Mouse (Mus musculus) liver, embryonic 16.5 days (tissue): ENCODE measurements at regions not wholly inside any gene's neighbourhood (a gene's known extent, or its start where the extent isn't known, plus 50 kb on each side); places are given as distances from the start of the nearest gene placed in this dataset.

ENCODE experiments used
- ATAC-seq: fragments of 200-750 bp; cut with Nextera tagmentation; 2 replicates; pipeline ENCODE4 v1.8.0; 2017; ENCODE audit warnings: low read depth, mild to moderate bottlenecking, moderate number of reproducible peaks, moderate library complexity
- H3K27ac ChIP-seq: fragments of 300-500 bp; sonication (generic); 2 replicates; pipeline ENCODE4 v1.5.1; 2014; ENCODE audit warnings: mild to moderate bottlenecking, low read length
- H3K27me3 ChIP-seq: fragments of 300-500 bp; sonication (generic); 2 replicates; pipeline ENCODE4 v1.6.1; 2014; ENCODE audit warnings: low read depth, low read length, mixed read lengths; ENCODE audit not compliant: control insufficient read depth, insufficient read depth
- H3K36me3 ChIP-seq: fragments of 300-500 bp; sonication (generic); 2 replicates; pipeline ENCODE4 v1.6.1; 2014; ENCODE audit warnings: mild to moderate bottlenecking; ENCODE audit not compliant: control insufficient read depth, insufficient read depth
- H3K4me1 ChIP-seq: fragments of 300-500 bp; sonication (generic); 2 replicates; pipeline ENCODE4 v1.6.1; 2014; ENCODE audit warnings: low read depth, low read length, mixed read lengths; ENCODE audit not compliant: control insufficient read depth
- H3K4me2 ChIP-seq: fragments of 300-500 bp; sonication (generic); 2 replicates; pipeline ENCODE4 v1.6.1; 2014; ENCODE audit warnings: low read depth, low read length, mixed read lengths
- H3K4me3 ChIP-seq: fragments of 300-500 bp; sonication (generic); 2 replicates; pipeline ENCODE4 v1.5.1; 2014; ENCODE audit warnings: low read depth, mild to moderate bottlenecking, low read length
- H3K9ac ChIP-seq: fragments of 300-500 bp; sonication (generic); 2 replicates; pipeline ENCODE4 v1.6.1; 2014; ENCODE audit warnings: low read depth, low read length
- H3K9me3 ChIP-seq: fragments of 300-500 bp; sonication (generic); replicated peaks from 2 replicates; pipeline ENCODE4 v1.6.1; 2016; ENCODE audit warnings: low read length; ENCODE audit not compliant: control insufficient read depth
- WGBS: fragments of 180-500 bp; shearing (Covaris S2); extraction: QIAGEN DNeasy Blood & Tissue Kit; methylation state at CpG from one replicate; pipeline ENCODE4 v1.1.7; 2014; ENCODE audit not compliant: insufficient replicate concordance; 5-methylcytosine and 5-hydroxymethylcytosine counted together

DNA sequence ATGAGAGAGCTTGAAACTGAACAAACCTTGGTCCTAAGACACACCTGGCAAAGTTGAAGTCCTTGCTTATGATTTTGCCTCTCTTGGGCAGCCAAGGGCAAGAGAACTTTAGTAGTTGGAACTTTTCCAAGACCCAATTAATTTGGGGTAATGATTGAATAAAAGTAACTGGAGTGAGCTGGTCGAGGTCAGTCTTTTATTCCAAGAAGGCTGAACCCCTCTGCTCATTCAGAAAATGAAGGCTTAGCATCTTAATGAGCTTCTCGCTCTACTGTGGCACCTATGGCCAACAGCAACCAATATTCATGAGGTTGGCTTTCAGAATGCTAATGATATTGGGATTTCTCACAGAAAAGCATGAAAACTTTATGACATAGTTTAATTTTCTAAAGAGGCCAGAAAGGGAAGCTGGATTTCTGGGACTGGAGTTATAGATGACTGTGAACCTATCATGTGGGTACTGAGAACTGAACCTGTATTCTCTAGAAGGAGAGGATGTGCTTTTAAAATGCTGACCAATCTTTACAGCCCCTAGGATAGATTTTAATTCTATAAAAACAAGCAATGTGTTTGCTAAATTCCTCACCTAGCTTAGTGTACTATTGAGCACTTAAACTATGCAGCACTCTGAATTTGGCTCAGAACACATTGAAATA is 176.5 kb upstream of the Htr2a start:
- no peak overlapping the region for H3K9ac ChIP-seq
- H3K9me3 ChIP-seq = no peaks in the 10 kb centered on the region
- H3K4me2 ChIP-seq = no peak overlapping the region
- H3K4me1 ChIP-seq = no peaks in the 10 kb centered on the region
- no peak overlapping the region for H3K27ac ChIP-seq
- ATAC-seq = no peak
- no peak overlapping the region for H3K4me3 ChIP-seq
- 45% methylated on average over 2 of the region's 2 CpGs for WGBS
- H3K27me3 ChIP-seq = no peaks in the 10 kb centered on the region
- no peaks in the 10 kb centered on the region for H3K36me3 ChIP-seq

DNA sequence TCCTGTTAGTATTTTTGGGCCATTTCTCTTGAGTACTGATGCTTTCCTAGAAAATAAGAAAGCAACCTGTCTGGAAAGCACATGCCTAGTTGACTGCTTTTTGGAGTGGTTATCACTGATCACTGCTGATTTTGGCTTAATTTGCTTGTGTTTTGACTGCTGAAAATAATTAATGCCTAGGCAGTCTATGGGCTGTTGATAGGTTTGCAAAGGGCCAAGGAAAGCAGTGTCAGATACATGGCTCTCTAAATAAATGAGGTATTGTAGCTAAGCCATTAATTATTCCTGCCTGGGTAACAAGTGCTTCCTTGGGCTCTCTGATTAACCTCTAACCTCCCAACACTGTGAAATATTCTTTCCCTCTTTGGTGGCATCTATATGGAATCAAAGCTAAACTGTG is 145.1 kb upstream of the Htr2a start:
- H3K9ac ChIP-seq = no peak overlapping the region
- H3K4me1 ChIP-seq = no peaks in the 10 kb centered on the region
- ATAC-seq = no peak
- no peak overlapping the region for H3K4me3 ChIP-seq
- no peaks in the 10 kb centered on the region for H3K36me3 ChIP-seq
- no peaks in the 10 kb centered on the region for H3K27me3 ChIP-seq
- no peak overlapping the region for H3K4me2 ChIP-seq
- no peaks in the 10 kb centered on the region for H3K9me3 ChIP-seq
- no peak overlapping the region for H3K27ac ChIP-seq

DNA sequence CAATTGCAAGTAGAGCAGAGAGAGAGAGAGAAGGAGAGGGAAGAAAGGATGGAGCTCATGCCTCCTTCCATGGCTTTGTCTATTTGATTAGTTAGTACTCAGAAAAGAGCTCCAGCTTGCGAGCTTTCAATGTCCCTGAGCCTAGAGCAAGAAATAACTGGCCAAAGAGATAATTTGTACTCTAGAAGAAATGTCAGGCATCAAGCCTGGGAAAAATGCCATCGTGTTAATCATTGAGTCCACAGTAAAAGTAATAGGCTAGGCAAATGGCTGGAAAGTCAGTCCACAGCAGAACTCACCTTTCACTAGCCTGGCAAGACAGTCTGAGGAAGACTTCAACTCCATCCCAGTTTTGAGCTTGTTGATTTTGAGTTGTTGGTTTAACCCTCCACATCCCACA is 129.1 kb upstream of the Htr2a start:
- H3K36me3 ChIP-seq = no peaks in the 10 kb centered on the region
- H3K27me3 ChIP-seq = no peaks in the 10 kb centered on the region
- 57% methylated on average over 2 of the region's 2 CpGs for WGBS
- no peak overlapping the region for H3K9ac ChIP-seq
- H3K4me3 ChIP-seq = no peak overlapping the region
- H3K4me2 ChIP-seq = no peak overlapping the region
- no peak for ATAC-seq
- H3K9me3 ChIP-seq = no peaks in the 10 kb centered on the region
- H3K27ac ChIP-seq = no peak overlapping the region
- H3K4me1 ChIP-seq = no peaks in the 10 kb centered on the region

DNA sequence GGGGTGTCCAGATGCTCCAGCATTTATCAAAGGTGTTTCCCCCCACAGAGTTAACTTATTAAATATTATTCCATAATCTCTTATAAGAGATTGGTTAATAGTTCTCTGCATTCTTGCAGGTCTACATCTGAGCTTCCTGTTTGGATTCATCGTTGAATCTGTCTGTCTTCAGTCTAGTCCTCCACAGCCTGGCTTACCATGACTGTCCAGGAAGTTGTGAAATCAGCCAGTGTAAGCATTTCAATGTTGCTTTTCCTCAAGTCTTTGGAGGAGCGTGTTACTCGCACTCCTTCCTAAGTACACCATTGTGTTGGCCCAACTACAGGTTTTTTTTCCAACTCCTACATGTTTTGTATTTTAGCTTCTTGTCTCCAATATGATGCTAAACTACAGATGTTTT is 124.2 kb upstream of the Htr2a start:
- Histone ChIP-seq H3K27me3 (no peaks in the 10 kb centered on the region), H3K4me3 (no peak overlapping the region), H3K9me3 (no peaks in the 10 kb centered on the region), H3K36me3 (no peaks in the 10 kb centered on the region), H3K4me1 (no peaks in the 10 kb centered on the region), H3K4me2 (no peak overlapping the region), H3K27ac (no peak overlapping the region), H3K9ac (no peak overlapping the region)
- 31% methylated on average over 3 of the region's 3 CpGs for WGBS
- no peak for ATAC-seq

- Histone ChIP-seq H3K27me3 (no peaks in the 10 kb centered on the region), H3K4me1 (no peaks in the 10 kb centered on the region), H3K9me3 (no peaks in the 10 kb centered on the region), H3K9ac (no peak overlapping the region), H3K4me3 (no peak overlapping the region), H3K27ac (no peak overlapping the region), H3K4me2 (no peak overlapping the region), H3K36me3 (no peaks in the 10 kb centered on the region)
- 54% methylated on average over 6 of the region's 6 CpGs for WGBS
- no peak for ATAC-seq
Measured at GRCm38 (mm10) chr14:74519531-74519930, 121.1 kb upstream of the Htr2a start.

DNA sequence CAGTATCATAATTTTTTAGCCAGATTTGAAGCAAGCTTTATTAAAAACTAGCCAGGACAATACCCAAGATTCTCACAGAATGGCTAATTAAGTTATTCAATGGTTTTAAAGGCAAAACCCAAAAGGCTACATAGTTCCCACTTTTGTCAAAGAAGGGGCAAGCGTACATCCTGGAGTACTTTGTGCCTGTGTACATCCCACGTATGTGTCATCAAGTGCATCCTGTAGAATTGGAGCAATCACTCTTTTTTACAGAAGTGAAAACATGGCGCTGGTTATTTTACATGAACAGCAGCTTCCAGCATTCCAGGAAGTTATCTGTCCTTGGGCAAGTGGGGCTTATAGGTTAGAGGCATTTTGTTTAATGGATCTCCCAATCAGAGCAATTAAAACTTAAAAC is 119.0 kb upstream of the Htr2a start:
- 48% methylated on average over 3 of the region's 3 CpGs for WGBS
- ATAC-seq = no peak
- H3K27ac ChIP-seq = no peak overlapping the region
- no peak overlapping the region for H3K9ac ChIP-seq
- H3K4me1 ChIP-seq = no peaks in the 10 kb centered on the region
- no peak overlapping the region for H3K4me3 ChIP-seq
- H3K9me3 ChIP-seq = no peaks in the 10 kb centered on the region
- H3K4me2 ChIP-seq = no peak overlapping the region
- no peaks in the 10 kb centered on the region for H3K27me3 ChIP-seq
- H3K36me3 ChIP-seq = no peaks in the 10 kb centered on the region

DNA sequence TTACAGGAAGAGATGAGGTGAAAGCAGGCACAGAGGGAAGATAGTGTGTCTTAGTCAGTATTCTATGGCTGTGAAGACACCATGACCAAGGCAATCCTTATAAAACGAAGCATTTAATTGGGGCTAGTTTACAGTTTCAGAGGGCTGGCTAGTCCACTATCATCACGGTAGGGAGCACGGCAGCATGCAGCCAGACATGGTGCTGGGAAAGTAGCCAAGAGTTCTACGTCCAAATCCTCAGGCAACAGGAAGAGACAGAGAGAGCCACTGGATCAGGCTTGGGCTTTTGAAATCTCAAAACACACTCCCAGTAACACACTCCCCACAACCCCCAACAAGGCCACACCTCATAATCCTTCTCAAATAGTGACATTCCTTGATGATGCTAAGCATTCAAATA is 113.4 kb upstream of the Htr2a start:
- Histone ChIP-seq H3K36me3 (no peaks in the 10 kb centered on the region), H3K9ac (no peak overlapping the region), H3K9me3 (no peaks in the 10 kb centered on the region), H3K4me2 (no peak overlapping the region), H3K27me3 (no peaks in the 10 kb centered on the region), H3K4me1 (no peaks in the 10 kb centered on the region), H3K4me3 (no peak overlapping the region), H3K27ac (no peak overlapping the region)
- 61% methylated on average over 4 of the region's 4 CpGs for WGBS
- no peak for ATAC-seq

GRCm38 (mm10) chr14:74529368-74529951 is 111.2 kb upstream of the Htr2a start:
- Histone ChIP-seq H3K36me3 (no peaks in the 10 kb centered on the region), H3K4me1 (no peaks in the 10 kb centered on the region), H3K9me3 (no peaks in the 10 kb centered on the region), H3K4me2 (no peak overlapping the region), H3K27ac (no peak overlapping the region), H3K27me3 (no peaks in the 10 kb centered on the region), H3K9ac (no peak overlapping the region), H3K4me3 (no peak overlapping the region)
- no peak for ATAC-seq
- 70% methylated on average over 7 of the region's 7 CpGs for WGBS

- no peak overlapping the region for H3K4me3 ChIP-seq
- no peak overlapping the region for H3K27ac ChIP-seq
- no peak overlapping the region for H3K9ac ChIP-seq
- no peaks in the 10 kb centered on the region for H3K9me3 ChIP-seq
- no peaks in the 10 kb centered on the region for H3K36me3 ChIP-seq
- 78% methylated on average over 2 of the region's 2 CpGs for WGBS
- no peak overlapping the region for H3K4me2 ChIP-seq
- H3K4me1 ChIP-seq = no peaks in the 10 kb centered on the region
- H3K27me3 ChIP-seq = no peaks in the 10 kb centered on the region
- no peak for ATAC-seq
Measured at GRCm38 (mm10) chr14:74538187-74538586, 102.5 kb upstream of the Htr2a start.
